Mouse (Mus musculus): ENCODE results near the gene 2410002F23Rik.
"Not testable (repeated sequence)": the region's sequence is repeated elsewhere in the genome, so short reads cannot be mapped to it uniquely, and the experiment has no call there.

Gene 2410002F23Rik

GRCm38 (mm10) chr7:44262791-44263643 is 16.5 kb downstream of the 2410002F23Rik start:
- peak; percentile 86 for DNase-seq (ENCODE audit: inconsistent ontology term)

- DNase-seq (ENCODE audit: inconsistent ontology term): no peak
These were observed 21.6 kb downstream of the 2410002F23Rik start for GRCm38 (mm10) chr7:44268117-44268516.

GRCm38 (mm10) chr7:44269397-44269796 is 22.9 kb downstream of the 2410002F23Rik start:
- no peak for DNase-seq (ENCODE audit: inconsistent ontology term)

GRCm38 (mm10) chr7:44271309-44271708 is 24.8 kb downstream of the 2410002F23Rik start:
- DNase-seq (ENCODE audit: inconsistent ontology term): no peak

- no peak for DNase-seq (ENCODE audit: inconsistent ontology term)
These were observed 26.0 kb downstream of the 2410002F23Rik start for GRCm38 (mm10) chr7:44272546-44272945.

GRCm38 (mm10) chr7:44273446-44273845 is 26.9 kb downstream of the 2410002F23Rik start:
- no peak for DNase-seq (ENCODE audit: inconsistent ontology term)

- no peak for DNase-seq (ENCODE audit: inconsistent ontology term)
These were observed 27.6 kb downstream of the 2410002F23Rik start for GRCm38 (mm10) chr7:44274096-44274495.

GRCm38 (mm10) chr7:44275546-44275945 is 29.0 kb downstream of the 2410002F23Rik start:
- no peak for DNase-seq (ENCODE audit: inconsistent ontology term)

GRCm38 (mm10) chr7:44276461-44277249 is 30.1 kb downstream of the 2410002F23Rik start:
- no peak for DNase-seq (ENCODE audit: inconsistent ontology term)

GRCm38 (mm10) chr7:44277250-44277622 is 30.7 kb downstream of the 2410002F23Rik start:
- no peak for DNase-seq (ENCODE audit: inconsistent ontology term)

GRCm38 (mm10) chr7:44280959-44281358 is 34.4 kb downstream of the 2410002F23Rik start:
- no peak for DNase-seq (ENCODE audit: inconsistent ontology term)

- DNase-seq (ENCODE audit: inconsistent ontology term): no peak
These were observed 35.1 kb downstream of the 2410002F23Rik start for GRCm38 (mm10) chr7:44281586-44281985.

- DNase-seq (ENCODE audit: inconsistent ontology term): no peak
These were observed 41.2 kb downstream of the 2410002F23Rik start for GRCm38 (mm10) chr7:44287760-44288159.

- no peak for DNase-seq (ENCODE audit: inconsistent ontology term)
These were observed 44.5 kb downstream of the 2410002F23Rik start for GRCm38 (mm10) chr7:44290986-44291385.

- DNase-seq (ENCODE audit: inconsistent ontology term): no peak
These were observed 44.9 kb downstream of the 2410002F23Rik start for GRCm38 (mm10) chr7:44291418-44291817.

GRCm38 (mm10) chr7:44297501-44297900 is 51.0 kb downstream of the 2410002F23Rik start:
- DNase-seq (ENCODE audit: inconsistent ontology term): not testable (repeated sequence)

Data from Muller cell, postnatal 12 days (primary cell).